Mouse (Mus musculus): ENCODE measurements around the gene St5. TPM values are rescaled to one million over a fixed set of nuclear protein-coding genes. Genes with fewer than 3 reads are reported as not detected.
A peak's percentile ranks its signal among the peaks of the same experiment; 100 is the strongest.

The St5 gene
- polyA plus RNA-seq, 1 experiment from 2014 or later, result 30.4 TPM

- H3K36me3 ChIP-seq, result no peaks in the 10 kb centered on the region
- peaks cover 25% of the 10 kb centered on the region for H3K4me1 ChIP-seq (replicated peaks)
- H3K9me3 ChIP-seq (replicated peaks), result no peaks in the 10 kb centered on the region
- 67% methylated on average over 8 of the region's 8 CpGs for WGBS
- H3K4me2 ChIP-seq, result no peak overlapping the region
- H3K27me3 ChIP-seq, result no peaks in the 10 kb centered on the region
- H3K9ac ChIP-seq, result no peak overlapping the region
- H3K27ac ChIP-seq, result no peak overlapping the region
- no peak overlapping the region for H3K4me3 ChIP-seq
- ATAC-seq (replicated peaks; ENCODE audit: insufficient number of reproducible peaks, insufficient read depth, low FRiP score, low read depth), result no peak
Observed at GRCm38 (mm10) chr7:109636086-109636792, 67.2 kb downstream of the St5 start.

- Histone ChIP-seq H3K36me3 (no peaks in the 10 kb centered on the region), H3K9me3 (replicated peaks) (no peaks in the 10 kb centered on the region), H3K4me3 (no peak overlapping the region), H3K4me1 (replicated peaks) (peaks cover 52% of the 10 kb centered on the region), H3K9ac (no peak overlapping the region), H3K4me2 (no peak overlapping the region), H3K27ac (no peak overlapping the region), H3K27me3 (no peaks in the 10 kb centered on the region)
- ATAC-seq (replicated peaks; ENCODE audit: insufficient number of reproducible peaks, insufficient read depth, low FRiP score, low read depth), result no peak
- 80% methylated on average over 15 of the region's 15 CpGs for WGBS
Observed at GRCm38 (mm10) chr7:109633404-109634085, 69.9 kb downstream of the St5 start.

- WGBS, result 51% methylated on average over 6 of the region's 6 CpGs
- H3K36me3 ChIP-seq, result no peaks in the 10 kb centered on the region
- no peaks in the 10 kb centered on the region for H3K27me3 ChIP-seq
- H3K4me3 ChIP-seq, result no peak overlapping the region
- no peak overlapping the region for H3K9ac ChIP-seq
- no peaks in the 10 kb centered on the region for H3K9me3 ChIP-seq (replicated peaks)
- H3K27ac ChIP-seq, result no peak overlapping the region
- no peak overlapping the region for H3K4me2 ChIP-seq
- no peak for ATAC-seq (replicated peaks; ENCODE audit: insufficient number of reproducible peaks, insufficient read depth, low FRiP score, low read depth)
- H3K4me1 ChIP-seq (replicated peaks), result peaks cover 36% of the 10 kb centered on the region
Observed at GRCm38 (mm10) chr7:109631330-109631729, 72.1 kb downstream of the St5 start.

- WGBS, result 42% methylated on average over 7 of the region's 7 CpGs
- Histone ChIP-seq H3K27ac (peak overlapping the region; percentile 84), H3K4me1 (replicated peaks) (peaks cover 30% of the 10 kb centered on the region), H3K9me3 (replicated peaks) (no peaks in the 10 kb centered on the region), H3K4me2 (no peak overlapping the region), H3K27me3 (no peaks in the 10 kb centered on the region), H3K36me3 (no peaks in the 10 kb centered on the region), H3K9ac (no peak overlapping the region), H3K4me3 (no peak overlapping the region)
- 0 out of 2 replicates have a peak, but pooled peaks have one; percentile 36 for ATAC-seq (replicated peaks; ENCODE audit: insufficient number of reproducible peaks, insufficient read depth, low FRiP score, low read depth)
Observed at GRCm38 (mm10) chr7:109629871-109630778, 73.3 kb downstream of the St5 start.

GRCm38 (mm10) chr7:109628935-109629609 is 74.3 kb downstream of the St5 start:
- WGBS, result 14% methylated on average over 9 of the region's 9 CpGs
- H3K9me3 ChIP-seq (replicated peaks), result no peaks in the 10 kb centered on the region
- H3K9ac ChIP-seq, result no peak overlapping the region
- H3K27me3 ChIP-seq, result no peaks in the 10 kb centered on the region
- H3K4me2 ChIP-seq, result peak overlapping the region; percentile 25; the same call in 1 of the 2 replicates
- no peaks in the 10 kb centered on the region for H3K36me3 ChIP-seq
- no peak overlapping the region for H3K4me3 ChIP-seq
- peak; percentile 27; the same call in 1 of the 2 replicates for ATAC-seq (replicated peaks; ENCODE audit: insufficient number of reproducible peaks, insufficient read depth, low FRiP score, low read depth)
- peak overlapping the region; percentile 84 for H3K27ac ChIP-seq
- peaks cover 30% of the 10 kb centered on the region for H3K4me1 ChIP-seq (replicated peaks)

GRCm38 (mm10) chr7:109627851-109628250 is 75.6 kb downstream of the St5 start:
- no peak for ATAC-seq (replicated peaks; ENCODE audit: insufficient number of reproducible peaks, insufficient read depth, low FRiP score, low read depth)
- H3K36me3 ChIP-seq, result no peaks in the 10 kb centered on the region
- no peak overlapping the region for H3K4me3 ChIP-seq
- 79% methylated on average over 2 of the region's 2 CpGs for WGBS
- no peaks in the 10 kb centered on the region for H3K9me3 ChIP-seq (replicated peaks)
- H3K27me3 ChIP-seq, result no peaks in the 10 kb centered on the region
- no peak overlapping the region for H3K27ac ChIP-seq
- no peak overlapping the region for H3K9ac ChIP-seq
- peaks cover 30% of the 10 kb centered on the region for H3K4me1 ChIP-seq (replicated peaks)
- no peak overlapping the region for H3K4me2 ChIP-seq

- 56% methylated on average over 9 of the region's 9 CpGs for WGBS
- Histone ChIP-seq H3K9ac (no peak overlapping the region), H3K9me3 (replicated peaks) (no peaks in the 10 kb centered on the region), H3K27ac (no peak overlapping the region), H3K36me3 (no peaks in the 10 kb centered on the region), H3K4me2 (no peak overlapping the region), H3K4me1 (replicated peaks) (peaks cover 39% of the 10 kb centered on the region), H3K4me3 (no peak overlapping the region), H3K27me3 (no peaks in the 10 kb centered on the region)
- no peak for ATAC-seq (replicated peaks; ENCODE audit: insufficient number of reproducible peaks, insufficient read depth, low FRiP score, low read depth)
Observed at GRCm38 (mm10) chr7:109622234-109622838, 81.1 kb downstream of the St5 start.

GRCm38 (mm10) chr7:109620967-109621366 is 82.4 kb downstream of the St5 start:
- Histone ChIP-seq H3K9me3 (replicated peaks) (no peaks in the 10 kb centered on the region), H3K4me1 (replicated peaks) (peaks cover 52% of the 10 kb centered on the region), H3K36me3 (no peaks in the 10 kb centered on the region), H3K27me3 (no peaks in the 10 kb centered on the region), H3K4me2 (no peak overlapping the region), H3K4me3 (no peak overlapping the region), H3K27ac (peak overlapping the region; percentile 52), H3K9ac (no peak overlapping the region)
- no peak for ATAC-seq (replicated peaks; ENCODE audit: insufficient number of reproducible peaks, insufficient read depth, low FRiP score, low read depth)
- WGBS, result 27% methylated on average over 2 of the region's 2 CpGs

- Histone ChIP-seq H3K4me2 (no peak overlapping the region), H3K36me3 (no peaks in the 10 kb centered on the region), H3K27me3 (no peaks in the 10 kb centered on the region), H3K27ac (peak overlapping the region; percentile 52; the same call in 1 of the 2 replicates), H3K9ac (no peak overlapping the region), H3K4me1 (replicated peaks) (peaks cover 59% of the 10 kb centered on the region), H3K9me3 (replicated peaks) (no peaks in the 10 kb centered on the region), H3K4me3 (no peak overlapping the region)
- WGBS, result 79% methylated on average over 3 of the region's 3 CpGs
- ATAC-seq (replicated peaks; ENCODE audit: insufficient number of reproducible peaks, insufficient read depth, low FRiP score, low read depth), result no peak
Observed at GRCm38 (mm10) chr7:109620288-109620687, 83.1 kb downstream of the St5 start.

GRCm38 (mm10) chr7:109618721-109619120 is 84.7 kb downstream of the St5 start:
- H3K9ac ChIP-seq, result no peak overlapping the region
- no peak overlapping the region for H3K4me2 ChIP-seq
- H3K27me3 ChIP-seq, result no peaks in the 10 kb centered on the region
- H3K27ac ChIP-seq, result peak overlapping the region; percentile 96
- ATAC-seq (replicated peaks; ENCODE audit: insufficient number of reproducible peaks, insufficient read depth, low FRiP score, low read depth), result no peak
- 32% methylated on average over 6 of the region's 6 CpGs for WGBS
- peaks cover 75% of the 10 kb centered on the region for H3K4me1 ChIP-seq (replicated peaks)
- no peaks in the 10 kb centered on the region for H3K36me3 ChIP-seq
- H3K9me3 ChIP-seq (replicated peaks), result no peaks in the 10 kb centered on the region
- H3K4me3 ChIP-seq, result no peak overlapping the region
